Mouse (Mus musculus) Muller cell, postnatal 12 days (primary cell): ENCODE results near the gene Kifc3.
A peak's percentile ranks its signal among the peaks of the same experiment; 100 is the strongest.

ENCODE experiments used
- DNase-seq: peaks from one replicate; pipeline ENCODE4 v3.0.0-alpha.2; 2015; ENCODE audit errors: inconsistent ontology term

The Kifc3 gene

GRCm38 (mm10) chr8:95134186-95134585 lies 68.4 kb downstream of the Kifc3 start:
- no peak for DNase-seq

DNA sequence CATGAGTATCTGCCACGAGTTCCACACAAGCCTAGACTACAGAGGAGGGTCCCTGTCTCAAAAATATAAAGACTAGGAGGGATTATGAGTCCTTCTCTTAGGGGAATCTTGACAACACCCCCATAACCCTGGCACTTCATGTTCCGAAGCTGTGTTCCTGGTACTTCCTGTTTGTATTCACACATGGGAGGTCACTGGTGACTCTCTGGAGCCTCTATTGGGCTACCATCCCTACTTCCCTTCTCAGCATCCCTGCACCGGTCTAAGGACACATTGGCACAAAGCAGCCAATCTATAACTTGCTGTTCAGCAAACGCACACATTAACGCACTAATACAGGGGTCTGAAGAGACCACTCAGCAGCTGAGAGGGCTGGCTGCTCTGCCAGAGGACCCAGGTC lies 70.6 kb downstream of the Kifc3 start:
- DNase-seq, result no peak

GRCm38 (mm10) chr8:95130966-95131537 lies 71.6 kb downstream of the Kifc3 start:
- DNase-seq, result no peak

GRCm38 (mm10) chr8:95128750-95129260 lies 73.8 kb downstream of the Kifc3 start:
- no peak for DNase-seq

- DNase-seq, result no peak
Measured at GRCm38 (mm10) chr8:95127658-95128057, 75.0 kb downstream of the Kifc3 start.

DNA sequence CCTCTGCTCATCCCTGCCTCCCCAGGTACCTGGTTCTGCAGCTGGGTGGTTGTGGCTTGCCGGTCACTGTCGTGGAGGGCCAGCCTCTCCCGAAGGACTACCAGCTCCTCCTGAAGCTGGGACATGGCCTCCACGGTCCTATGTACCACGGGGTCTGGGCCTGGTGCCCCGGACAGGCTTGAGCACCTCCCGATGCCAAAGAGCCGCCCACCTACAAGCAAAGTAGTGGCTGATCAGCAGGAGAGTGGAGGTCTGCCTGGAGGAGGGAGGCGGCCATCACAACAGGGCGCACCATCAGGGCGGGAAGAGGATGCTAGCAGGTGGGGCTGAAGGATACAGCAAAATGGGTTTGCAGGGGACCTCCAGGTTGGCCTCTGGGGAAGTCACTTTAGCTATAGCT lies 76.1 kb downstream of the Kifc3 start:
- DNase-seq, result no peak

- DNase-seq, result no peak
Measured at GRCm38 (mm10) chr8:95123455-95123854, 79.2 kb downstream of the Kifc3 start.

GRCm38 (mm10) chr8:95113750-95114149 lies 88.9 kb downstream of the Kifc3 start:
- DNase-seq, result peak; percentile 7

GRCm38 (mm10) chr8:95113108-95113507 lies 89.5 kb downstream of the Kifc3 start:
- no peak for DNase-seq

GRCm38 (mm10) chr8:95112594-95112993 lies 90.0 kb downstream of the Kifc3 start:
- no peak for DNase-seq

- no peak for DNase-seq
Measured at GRCm38 (mm10) chr8:95107306-95107705, 95.3 kb downstream of the Kifc3 start.

GRCm38 (mm10) chr8:95101972-95102371 lies 100.6 kb downstream of the Kifc3 start:
- no peak for DNase-seq

DNA sequence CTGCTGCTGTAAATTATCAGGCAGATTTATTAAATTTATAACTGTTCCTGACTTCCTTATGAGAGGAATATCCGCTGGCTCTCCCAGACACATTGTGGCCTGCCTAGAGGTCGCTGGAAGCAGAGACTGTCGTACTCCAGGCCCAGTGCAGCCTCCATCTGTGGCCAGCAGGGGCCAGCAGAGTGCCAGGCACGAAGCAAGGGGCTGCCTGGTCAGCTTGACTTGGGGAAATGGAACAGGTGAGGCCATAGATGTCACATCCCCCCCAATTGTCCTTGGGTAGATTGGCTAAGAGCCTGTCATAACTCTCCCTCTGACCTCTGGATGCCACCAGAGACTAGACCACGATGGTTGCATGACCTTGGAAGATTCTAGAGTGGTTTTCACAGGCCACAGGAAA lies 103.6 kb downstream of the Kifc3 start:
- peak; percentile 39 for DNase-seq

DNA sequence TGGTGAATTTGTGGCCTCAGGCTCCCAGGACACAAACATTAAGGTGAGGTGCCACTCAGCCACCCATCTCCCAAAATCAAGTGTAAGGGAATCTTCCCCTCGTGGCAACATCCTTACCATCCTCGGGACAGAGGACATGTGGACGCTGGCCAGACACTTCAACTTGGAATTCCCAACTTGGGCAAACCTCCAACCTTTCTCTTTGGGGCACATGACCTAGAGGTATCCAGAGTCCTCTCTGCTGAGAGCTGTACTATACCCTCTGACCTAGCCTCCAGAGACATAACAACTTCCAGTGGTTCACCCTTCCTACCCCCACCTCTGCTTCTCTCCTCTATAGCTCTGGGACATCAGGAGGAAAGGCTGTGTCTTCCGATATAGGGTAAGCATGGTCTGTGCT lies 109.0 kb downstream of the Kifc3 start:
- DNase-seq, result no peak

- no peak for DNase-seq
Measured at GRCm38 (mm10) chr8:95085432-95086141, 117.0 kb downstream of the Kifc3 start.

DNA sequence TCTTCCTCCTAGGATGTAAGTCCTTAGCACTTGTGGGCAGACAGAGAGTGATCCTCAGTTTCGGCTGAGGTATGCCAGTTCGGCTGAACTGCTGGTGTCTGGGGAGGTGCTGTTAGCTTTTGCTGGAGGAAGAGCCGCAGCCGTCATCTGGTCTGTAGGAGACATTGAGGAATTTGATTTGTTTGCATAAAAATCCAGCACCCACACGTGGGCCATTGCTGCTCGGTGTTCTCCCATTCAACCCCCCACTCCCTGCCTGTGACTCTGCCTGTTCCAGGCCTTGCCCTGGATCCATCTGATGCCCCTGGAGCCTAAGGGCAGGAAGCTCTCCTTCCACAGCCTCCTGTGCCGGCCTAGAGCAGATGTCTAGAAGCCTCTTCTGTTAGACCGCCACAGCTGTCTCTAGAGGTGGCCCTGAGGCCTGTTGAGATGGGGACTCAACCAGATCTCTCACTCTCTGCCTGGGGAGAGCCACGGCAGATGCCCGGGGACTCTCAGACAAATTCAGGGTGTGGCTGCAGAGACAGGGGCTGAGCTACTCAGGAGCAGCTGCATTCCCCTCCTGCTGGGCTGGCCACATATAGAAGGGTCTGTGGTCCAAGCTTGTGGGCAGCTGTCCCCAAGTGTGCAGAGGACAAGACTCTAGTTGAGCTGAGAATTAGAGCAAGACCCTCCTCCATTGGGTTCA lies 117.7 kb downstream of the Kifc3 start:
- DNase-seq, result no peak

GRCm38 (mm10) chr8:95084261-95084660 lies 118.4 kb downstream of the Kifc3 start:
- no peak for DNase-seq

- DNase-seq, result peak; percentile 22
Measured at GRCm38 (mm10) chr8:95081650-95082049, 121.0 kb downstream of the Kifc3 start.

DNA sequence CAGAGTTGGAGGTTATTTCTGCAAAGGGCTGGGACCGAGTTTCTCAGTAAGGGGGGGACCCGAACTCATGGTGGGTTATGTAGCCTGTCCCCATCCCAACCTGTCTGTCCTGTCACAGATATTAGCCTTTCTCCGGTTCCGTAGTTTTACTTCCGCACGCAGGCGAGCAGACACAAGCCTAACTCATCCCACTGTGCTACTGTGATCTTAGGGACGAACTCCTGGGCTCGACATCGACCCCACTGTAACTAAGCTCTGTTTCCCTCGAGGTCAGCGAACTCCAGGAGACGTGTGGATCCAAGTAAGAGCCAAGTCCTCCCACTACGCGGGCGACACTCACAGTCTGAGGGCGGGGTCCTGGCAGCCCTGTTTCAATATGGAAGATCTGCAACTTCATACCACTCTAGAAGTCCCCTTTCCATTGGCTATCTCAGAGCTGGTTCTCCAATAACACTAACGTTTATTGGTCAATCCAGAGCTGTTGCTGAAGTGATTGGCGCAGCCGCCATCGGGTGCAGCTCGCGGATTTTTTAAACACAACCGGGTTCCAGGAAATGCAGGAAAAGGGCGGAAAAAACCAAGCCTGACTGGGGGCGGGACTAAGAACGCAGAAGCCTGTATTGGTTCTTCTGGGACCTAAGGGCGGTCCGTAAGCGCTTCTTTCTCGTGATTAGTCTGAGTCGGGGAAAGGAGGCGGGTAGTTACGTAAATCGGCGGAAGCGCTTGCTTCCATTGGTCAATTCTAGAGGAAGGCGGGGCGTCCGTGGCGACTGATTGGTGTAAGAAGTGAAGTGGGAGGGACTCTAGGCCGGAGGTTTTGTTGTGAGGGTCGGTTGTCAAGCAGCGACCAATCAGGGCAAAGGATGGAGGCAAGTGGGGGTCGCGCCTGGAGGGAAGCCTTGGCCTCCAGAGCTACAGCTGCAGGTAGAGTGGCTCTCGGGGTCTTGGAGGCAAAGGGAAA lies 122.0 kb downstream of the Kifc3 start, which contains the start of gene Katnb1:
Gene Katnb1, plus strand, starts transcription at position 806 of the 961 bp plus-strand sequence.
- DNase-seq, result peak; percentile 99

- DNase-seq, result no peak
Measured at GRCm38 (mm10) chr8:95079305-95079704, 123.3 kb downstream of the Kifc3 start.

DNA sequence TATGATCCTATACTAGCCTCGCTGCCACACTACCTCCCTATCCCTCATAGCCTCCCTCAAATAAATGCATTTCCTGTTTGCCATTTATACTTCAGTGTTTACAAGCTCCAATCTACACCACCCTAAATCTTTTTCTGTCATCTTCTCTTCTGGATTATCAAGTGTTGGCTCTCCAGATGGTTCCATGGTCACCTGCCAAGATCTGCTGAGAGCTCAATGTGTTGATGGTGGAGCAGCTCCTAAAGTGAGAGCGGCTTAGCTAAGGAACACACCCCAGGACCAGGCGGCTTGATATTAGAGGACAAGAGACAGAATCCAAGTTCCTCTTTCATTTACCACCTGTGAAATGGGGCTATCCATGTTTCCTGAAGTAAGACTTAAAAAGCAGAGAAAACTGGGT lies 124.6 kb downstream of the Kifc3 start:
- no peak for DNase-seq

GRCm38 (mm10) chr8:95076151-95076550 lies 126.5 kb downstream of the Kifc3 start:
- no peak for DNase-seq
